Mouse (Mus musculus) hindlimb bud, embryonic 11.5 days (tissue): ENCODE results near the gene Gm49403.

ENCODE experiments used
- DNase-seq: peaks from one replicate; pipeline ENCODE4 v3.0.0-alpha.2; 2012; ENCODE audit warnings: low read depth, low spot score; ENCODE audit errors: extremely low spot score

The Gm49403 gene

GRCm38 (mm10) chr19:8908531-8908930 is 24.8 kb downstream of the Gm49403 start:
- DNase-seq = no peak

DNA sequence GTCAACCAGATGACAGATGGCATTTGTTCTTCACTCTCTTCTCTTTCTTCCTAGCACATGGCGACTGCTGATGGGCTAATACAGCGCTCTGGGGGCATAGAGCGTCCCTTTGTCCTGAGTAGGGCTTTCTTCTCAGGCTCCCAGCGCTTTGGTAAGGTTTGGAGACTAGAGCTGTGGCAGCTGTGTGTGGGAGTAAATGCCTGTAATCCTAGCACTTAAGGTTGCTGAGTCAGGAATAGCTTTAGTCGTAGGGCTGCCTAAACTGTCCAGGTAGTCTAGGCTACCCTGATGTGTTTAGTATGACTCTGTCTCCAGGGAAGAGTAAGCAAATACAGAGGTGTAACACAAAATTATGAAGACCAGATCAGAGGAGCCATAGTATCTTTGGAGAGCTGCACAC is 28.1 kb downstream of the Gm49403 start:
- no peak for DNase-seq

- no peak for DNase-seq
Observed at GRCm38 (mm10) chr19:8914212-8914611, 30.5 kb downstream of the Gm49403 start.

- DNase-seq = no peak
Observed at GRCm38 (mm10) chr19:8919000-8919399, 35.3 kb downstream of the Gm49403 start.

GRCm38 (mm10) chr19:8919684-8920072 is 35.9 kb downstream of the Gm49403 start:
- no peak for DNase-seq

DNA sequence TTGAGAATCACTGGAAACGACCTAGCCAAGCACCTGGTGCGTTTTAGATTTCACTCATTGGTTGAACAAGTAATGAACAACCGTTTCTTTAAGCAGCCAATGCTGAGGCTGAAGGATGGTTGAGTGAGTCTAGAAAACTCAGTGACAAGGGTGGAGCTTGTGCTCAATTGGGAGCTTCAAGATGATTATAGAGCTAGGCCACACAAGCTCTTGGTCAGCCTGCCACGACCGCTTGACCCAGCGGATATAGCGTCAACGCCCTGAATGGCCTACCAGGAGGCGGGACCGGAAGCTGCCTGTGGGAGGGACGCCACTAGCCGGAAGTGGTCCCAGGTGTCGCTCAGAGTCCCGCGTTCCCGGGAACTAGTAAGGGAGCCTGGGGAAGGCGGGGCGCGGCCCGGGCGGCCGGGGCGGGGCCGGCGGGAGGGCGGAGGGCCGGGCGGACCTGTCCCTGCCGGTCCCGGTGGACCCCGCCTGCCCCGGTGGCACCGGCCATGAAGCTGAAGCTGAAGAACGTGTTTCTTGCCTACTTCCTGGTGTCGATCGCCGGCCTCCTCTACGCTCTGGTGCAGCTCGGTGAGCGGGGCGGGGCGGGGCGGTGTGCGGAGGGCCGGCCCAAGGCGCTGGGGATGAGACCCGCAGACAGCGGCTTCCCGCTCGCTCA is 36.5 kb downstream of the Gm49403 start, which contains the start of gene B3gat3:
Gene B3gat3, plus strand, starts transcription at position 302 of the 664 bp plus-strand sequence.
- DNase-seq = peak; percentile 67

DNA sequence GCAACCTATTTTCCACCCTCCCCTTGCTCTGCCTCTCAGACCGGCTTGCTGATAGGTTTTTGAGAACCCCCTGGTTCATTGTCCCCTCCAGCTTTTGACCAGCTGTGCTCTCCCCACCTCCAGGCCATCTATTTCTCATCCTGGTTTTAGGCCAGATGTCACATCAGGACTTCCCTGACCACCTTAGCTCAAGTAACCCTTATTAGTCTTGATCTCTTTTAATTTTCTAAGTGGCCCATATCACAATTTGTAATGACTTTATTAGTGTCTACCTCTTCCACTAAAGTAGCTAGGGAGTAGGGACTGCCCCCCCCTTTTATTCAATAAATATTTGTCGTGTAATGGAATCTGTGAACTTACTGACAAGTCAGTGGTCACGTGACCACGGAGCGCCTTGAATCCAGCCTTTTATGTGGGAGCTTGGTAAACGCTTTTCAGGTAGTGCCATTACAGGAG is 37.1 kb downstream of the Gm49403 start:
- no peak for DNase-seq

GRCm38 (mm10) chr19:8921741-8922140 is 38.0 kb downstream of the Gm49403 start:
- DNase-seq = no peak

DNA sequence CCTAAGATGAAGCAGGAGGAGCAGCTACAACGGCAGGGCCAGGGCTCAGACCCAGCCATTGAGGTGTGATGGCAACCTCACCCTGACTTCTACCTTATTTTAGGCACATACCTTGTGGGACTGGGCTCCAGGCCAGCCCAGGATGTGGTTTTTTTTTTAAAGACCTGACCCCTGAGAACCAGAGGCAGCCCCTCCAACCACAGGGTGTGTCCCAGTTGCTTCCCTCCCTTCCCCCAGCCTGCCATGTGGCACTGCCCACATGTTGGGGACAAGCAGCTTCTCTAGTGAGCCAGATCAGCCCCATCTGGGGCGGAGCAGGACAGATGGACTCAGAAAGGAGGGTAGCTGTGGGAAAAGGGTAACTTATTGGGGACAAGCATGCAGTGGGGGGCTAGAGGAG is 43.0 kb downstream of the Gm49403 start:
- no peak for DNase-seq

DNA sequence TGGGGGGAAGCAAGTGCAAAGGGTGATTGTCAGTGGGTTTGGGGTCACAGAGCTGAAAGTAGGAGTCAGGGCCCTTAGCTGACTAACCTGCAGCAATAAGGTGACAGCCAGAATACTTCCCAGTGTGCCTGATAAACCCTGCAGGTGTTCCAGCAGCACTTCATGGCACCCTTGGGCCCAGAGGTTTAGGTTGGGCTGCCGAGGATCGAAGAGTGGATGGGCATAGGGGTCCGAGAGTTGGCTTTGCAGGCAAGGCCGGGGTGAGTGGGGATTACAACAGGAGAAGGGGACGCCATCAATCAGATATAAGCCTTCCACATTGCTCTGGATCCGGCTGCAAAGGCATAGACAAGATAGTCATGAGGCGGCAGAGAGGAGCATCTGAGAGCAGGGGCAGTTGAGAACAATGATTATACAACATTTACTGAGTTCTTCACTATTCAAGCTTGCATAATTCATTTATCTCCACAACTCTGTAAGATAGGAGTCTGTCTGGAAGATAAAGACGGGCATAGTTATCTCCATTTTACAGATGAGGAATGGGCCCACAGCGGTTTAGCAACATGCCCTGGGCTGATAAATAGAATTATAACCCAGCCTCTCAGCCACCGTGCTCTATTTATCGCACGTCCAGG is 44.3 kb downstream of the Gm49403 start:
- no peak for DNase-seq

DNA sequence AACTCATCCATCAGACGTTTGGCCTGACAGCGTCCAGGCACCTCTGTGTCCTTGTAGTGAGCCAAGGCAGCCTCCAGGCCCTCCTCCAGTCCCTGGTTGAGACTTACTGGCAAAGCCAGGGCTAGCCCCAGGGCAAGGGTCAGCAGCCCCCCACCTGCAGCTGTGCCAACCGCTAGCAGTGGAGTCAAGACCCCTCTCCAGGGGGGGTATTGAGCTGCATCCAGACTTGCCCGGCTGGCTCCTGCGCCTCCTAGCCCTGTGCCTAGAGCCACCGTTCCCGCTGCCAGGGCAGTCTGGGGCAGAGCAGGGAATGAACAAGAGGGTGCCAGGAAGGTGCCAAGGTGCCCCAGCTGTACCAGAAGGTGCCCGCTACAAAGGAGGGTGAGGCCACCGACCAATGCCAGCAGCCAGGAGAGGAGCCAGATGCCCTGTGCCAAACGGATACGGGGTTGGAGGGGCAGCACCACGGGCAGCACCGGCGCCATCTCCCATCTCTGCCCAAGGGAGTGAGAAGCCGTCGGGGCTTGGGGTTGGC is 45.0 kb downstream of the Gm49403 start:
- no peak for DNase-seq

DNA sequence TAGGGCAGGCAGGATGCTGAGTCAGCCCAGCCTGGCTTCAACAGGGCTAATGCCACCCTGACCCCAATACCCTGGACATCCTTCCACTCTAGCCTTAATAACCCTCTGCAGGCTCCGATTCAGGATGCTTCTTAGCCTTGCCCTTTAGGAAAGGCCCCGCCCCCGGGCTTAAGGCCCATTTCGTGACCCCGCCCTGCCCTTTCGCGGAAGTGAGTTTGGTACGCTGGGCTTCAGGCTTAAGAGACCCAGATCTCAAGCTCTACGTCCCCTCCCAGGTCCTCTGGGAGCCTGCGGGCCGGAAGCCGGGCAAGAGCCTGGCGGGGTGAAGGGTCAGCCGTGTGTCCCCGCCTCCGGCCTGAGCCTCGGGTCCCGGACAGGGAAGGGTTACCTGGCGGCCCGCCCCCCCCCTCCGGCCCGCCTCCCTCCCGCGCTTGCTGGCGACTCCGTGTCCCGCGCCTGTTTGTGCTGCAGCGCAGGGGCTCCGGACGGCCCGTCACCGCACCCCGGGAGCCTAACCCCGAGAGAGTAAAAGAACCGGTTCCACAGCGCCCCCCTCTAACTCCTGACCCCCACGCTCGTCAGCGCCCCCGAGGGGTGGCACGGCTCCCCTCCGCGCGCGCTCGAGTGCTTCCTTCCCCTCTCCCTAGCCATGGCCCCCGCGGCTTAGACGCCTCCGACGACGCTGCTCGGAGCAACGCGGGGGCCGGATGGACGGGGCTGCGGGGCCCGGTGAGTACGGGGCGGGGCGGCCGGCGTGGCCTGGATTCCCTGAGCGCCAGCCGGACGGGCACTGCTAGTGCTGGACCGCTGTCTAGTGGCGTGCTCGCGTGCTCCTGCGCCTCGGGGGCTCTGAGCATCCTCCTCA is 45.7 kb downstream of the Gm49403 start, which contains the start of the genes Rom1 and Eml3:
Gene Rom1, minus strand, starts transcription at position 133 of the 865 bp plus-strand sequence.
Gene Eml3, plus strand, starts transcription at position 329 of the 865 bp plus-strand sequence.
- no peak for DNase-seq

GRCm38 (mm10) chr19:8930117-8930516 is 46.4 kb downstream of the Gm49403 start:
- no peak for DNase-seq

GRCm38 (mm10) chr19:8930771-8931170 is 47.0 kb downstream of the Gm49403 start:
- no peak for DNase-seq

- DNase-seq = no peak
Observed at GRCm38 (mm10) chr19:8936736-8937135, 53.0 kb downstream of the Gm49403 start.
